Mouse (Mus musculus) T-cell, adult 2 months (primary cell): ENCODE data around the gene C1qtnf4.

Experiments
- DNase-seq: peaks from one replicate; pipeline ENCODE4 v3.0.0; 2022; ENCODE audit warnings: low spot score

C1qtnf4 gene

DNA sequence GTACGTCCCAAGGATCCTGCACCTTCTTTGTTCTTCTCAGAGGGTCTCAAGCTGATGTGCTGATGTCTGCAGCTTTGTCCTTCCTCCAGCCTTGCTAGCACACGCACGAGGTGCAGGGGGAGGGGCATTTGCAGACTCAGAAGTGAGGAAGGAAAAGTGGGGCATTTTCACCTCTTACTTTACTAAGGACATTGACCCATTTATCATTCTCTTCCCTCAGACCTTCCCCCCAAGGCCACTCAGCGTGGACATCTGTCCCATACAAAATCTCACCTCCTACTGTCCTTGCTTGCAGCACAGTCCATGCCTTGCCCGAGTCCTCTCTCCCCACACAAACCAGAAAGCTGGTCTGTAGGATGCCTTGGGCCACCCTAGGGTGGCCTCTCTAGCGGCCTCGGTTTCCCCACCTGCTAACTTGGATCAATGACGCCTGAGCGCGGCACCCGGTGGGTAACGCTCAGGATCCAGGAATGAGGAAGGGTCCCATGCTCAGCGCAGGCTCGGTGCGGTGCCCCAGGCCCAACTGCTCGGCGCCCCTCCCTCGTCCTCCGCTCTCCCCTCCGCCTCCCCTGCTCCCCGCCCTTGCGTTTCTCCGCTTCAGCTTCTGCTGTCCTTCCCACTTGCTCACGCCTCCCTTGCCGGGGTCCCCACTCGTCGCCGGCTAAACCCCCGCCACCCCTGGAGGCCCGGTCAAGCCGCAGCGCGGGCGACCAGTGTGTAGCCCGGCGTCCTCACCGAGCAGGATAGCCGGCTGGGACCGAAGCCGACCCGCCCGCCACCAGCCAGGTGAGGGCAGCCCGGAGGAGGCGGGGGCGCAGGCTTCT, at the start of gene C1qtnf4:
Gene C1qtnf4, plus strand, starts transcription at position 643 of the 824 bp plus-strand sequence.
- DNase-seq, result no peak

DNA sequence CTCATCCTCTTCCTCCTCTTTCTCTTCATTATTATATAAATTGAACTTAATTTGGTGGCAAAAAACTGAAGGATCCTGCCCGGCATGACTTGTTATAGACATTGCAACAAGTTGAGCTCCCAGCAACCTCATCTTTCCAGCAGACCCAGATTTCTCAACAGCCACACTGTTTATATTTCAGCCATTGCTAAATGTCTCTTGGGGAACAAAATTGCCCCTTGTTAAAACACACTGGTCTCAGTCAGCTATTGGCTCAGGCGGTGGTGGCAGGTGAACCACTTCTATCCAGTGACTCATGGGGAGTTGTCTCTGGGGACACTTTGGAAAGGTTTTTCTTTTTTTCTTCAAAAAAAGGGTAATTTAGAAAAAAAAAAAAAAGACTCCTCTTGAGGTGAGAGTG, 47.0 kb upstream of the C1qtnf4 start:
- no peak for DNase-seq

DNA sequence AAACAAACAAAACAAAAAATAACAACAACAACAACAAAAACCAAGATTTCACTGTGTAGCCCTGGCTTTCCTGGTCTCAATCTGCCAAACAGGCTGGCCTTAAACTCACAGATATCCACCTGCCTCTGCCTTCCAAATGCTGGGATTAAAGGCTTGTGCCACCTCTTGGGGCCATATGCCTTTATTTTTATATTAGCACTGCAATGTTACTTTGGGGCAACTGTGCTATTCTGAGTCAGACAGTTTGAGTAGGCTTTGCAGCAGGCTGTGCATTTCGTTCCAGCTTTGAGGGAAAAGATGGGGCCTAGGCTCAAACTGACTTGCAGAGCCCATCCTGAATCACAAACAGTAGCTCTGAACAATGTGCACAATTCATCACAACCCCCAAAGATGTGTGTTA, 42.0 kb upstream of the C1qtnf4 start:
- no peak for DNase-seq

DNA sequence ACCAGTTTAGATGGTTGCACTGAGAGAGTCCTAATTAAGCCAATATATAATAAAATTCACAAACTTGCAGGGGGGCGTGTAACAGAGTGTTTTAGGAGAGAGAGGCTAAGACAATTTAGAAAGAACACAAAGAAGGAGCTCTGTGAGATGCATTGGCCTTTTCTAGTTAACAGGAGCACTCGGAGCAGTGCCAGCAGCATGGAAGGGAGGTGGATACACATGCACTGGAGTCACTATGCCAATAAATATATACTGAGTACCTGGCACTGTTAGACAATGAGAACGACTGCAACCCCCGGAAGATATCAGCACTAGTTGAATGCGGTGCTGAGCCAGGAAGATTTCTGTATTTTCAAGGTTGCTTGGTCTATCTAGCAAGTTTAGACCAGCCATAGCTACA, 41.4 kb upstream of the C1qtnf4 start:
- DNase-seq, result no peak

DNA sequence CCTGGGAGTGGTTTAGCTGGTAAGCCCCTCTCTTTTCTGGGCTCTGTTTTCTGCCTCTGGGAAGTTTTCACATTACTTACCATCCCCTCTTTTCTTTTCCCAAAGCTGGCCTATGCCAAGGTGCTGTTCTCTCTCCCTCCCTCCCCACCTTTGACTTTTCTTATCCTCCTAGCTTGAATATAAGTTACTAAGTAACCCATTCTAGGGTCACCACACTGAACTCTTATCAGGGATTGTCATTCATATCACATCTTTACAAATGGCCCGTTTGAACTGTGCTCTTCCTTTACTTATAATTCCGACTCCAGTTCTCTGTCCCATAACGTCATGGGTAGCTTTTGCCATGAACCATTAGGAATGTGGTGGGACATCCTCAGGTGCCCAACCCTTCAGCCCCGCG, 40.4 kb upstream of the C1qtnf4 start:
- no peak for DNase-seq

DNA sequence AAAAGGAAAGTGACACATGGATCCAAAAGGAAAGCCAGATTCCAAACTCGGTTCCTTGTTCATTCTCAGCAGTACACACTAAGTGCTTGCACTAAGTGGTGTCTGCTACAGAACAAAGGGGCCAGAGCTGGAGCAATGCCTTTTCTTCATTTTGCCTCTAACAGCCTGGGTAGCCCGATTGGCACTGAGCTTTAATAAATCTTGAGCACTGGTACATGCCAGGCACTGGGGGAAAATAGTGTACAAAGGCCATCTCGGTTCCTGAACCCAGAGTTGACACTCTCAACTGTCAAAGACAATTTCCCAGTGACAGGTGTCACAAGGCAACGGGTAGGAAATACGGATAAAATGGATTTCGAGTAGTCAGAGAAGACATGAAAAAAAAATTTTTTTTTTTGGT, 39.5 kb upstream of the C1qtnf4 start:
- no peak for DNase-seq

DNA sequence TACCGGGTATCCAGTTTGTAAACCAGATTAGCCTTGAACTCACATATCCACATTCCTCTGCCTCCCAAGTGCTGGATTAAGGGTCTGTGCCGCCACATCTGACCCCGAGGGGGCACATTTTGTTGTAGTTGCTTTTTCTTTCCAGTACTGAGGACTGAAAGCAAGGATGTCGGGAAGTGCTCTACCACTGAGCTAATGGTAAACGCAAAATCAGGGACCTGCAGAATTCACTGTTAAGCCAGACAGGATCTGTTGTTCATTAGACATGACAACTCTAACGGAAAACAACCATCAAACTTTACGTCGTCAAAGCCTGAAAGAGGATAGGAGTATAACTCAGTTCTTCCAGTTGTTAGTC, 39.1 kb upstream of the C1qtnf4 start:
- DNase-seq, result no peak

DNA sequence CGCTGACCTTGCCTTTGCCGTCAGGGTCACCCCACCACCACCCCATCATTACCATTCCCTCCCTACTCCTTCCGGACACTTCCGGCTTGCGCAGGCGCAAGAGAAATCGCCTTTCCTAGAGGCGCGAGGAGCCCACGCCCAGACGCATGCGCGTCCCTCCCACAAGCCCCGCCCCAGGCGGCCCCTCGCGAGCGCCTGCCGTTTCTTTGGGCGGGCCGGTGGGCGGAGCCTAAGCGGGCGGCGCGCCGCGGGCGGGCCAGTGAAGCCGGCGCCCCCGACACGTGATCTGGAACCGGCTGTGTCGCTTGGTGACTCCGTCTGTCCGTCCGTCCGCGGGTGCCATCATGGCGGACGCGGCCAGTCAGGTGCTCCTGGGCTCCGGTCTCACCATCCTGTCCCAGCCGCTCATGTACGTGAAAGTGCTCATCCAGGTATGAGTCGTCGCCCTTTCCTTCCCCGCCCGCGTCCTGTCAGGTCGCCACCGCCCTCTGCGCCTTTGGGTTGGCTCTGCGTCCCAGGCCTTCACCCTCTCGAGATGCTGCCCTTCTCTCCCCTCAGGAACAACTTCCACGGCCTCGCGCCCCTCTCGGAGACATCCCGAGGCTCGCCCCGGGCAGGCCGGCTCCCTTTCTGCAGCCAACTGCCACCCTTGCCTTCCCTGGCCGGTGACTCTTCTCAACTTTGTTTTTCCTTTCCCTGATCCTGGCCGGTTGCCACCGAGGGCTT, 38.5 kb upstream of the C1qtnf4 start, which contains the start of gene Mtch2:
Gene Mtch2, plus strand, starts transcription at position 201 of the 726 bp plus-strand sequence.
- DNase-seq, result peak; percentile 95

DNA sequence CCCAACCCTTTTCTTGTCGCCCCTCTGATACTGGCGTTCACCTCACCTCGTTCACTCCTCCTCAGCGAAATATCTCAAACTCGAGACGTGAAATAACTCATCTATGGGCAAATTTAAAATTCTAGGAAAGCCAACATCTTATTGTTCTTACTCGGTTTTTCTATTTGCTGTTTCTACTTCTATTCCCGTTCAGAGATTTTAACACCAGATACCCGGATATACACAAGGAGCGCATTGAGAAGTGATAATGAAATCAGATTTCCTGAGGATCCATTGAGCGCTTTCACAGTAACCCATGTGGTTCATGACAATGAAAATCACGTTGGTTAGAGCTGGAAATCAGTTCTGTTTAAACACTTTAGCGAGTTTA, 38.0 kb upstream of the C1qtnf4 start:
- no peak for DNase-seq

DNA sequence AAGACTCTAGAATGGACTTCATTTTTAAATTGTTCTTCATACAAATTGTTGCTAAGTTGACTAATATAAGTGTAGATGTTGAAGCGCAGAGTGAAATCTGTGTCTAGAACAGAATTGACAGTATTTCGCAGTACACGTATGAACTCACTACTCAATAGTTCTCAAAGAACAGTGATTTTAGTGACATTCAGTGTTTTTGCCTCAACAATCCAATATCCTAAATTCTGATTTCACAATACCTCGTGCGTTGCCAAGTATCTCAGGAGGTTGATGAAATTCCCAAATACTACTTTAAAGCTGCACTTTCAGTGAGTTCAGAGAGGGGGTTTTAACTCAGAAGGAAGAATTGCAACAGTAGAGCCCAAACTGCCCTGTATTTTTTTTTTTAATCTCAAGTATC, 37.3 kb upstream of the C1qtnf4 start:
- no peak for DNase-seq

DNA sequence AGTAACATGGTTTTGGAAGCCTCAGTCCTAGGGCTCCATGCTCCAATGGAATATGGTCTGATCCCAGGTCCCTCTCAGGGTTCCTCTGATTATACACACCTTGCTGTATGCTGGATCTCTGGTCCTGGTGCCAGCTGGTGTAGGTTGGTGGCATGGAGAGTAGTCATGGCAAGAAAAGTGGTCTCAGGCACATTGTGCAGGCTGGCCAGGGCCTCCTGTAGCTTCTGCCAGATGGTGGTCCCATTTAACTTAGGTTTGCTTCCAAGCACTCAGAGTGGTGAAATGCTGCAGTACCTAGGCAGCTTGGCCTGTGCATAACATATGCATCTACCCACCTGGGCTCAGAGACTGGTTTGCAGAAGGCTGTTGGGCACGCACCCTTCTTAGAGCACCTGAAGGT, 35.3 kb upstream of the C1qtnf4 start:
- no peak for DNase-seq

DNA sequence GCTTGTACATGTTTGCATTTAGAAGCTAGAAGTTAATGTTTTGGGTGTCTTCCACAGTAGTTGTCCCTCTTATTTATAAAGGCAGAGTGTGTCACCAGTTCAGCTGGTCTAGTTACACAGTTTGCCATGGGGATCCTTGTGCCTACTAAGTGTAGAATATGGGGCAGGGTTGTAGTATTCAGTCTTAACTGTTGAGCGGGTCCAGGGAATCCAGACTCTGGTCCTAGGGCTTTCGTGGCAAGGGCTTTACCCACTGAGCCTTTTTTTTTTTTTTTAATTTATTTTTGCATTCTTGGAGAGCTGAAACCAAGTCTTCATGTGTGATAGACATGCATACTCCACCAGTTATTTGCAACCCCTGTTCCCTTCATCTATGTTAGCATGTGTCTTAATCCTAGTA, 24.2 kb upstream of the C1qtnf4 start:
- DNase-seq, result no peak

DNA sequence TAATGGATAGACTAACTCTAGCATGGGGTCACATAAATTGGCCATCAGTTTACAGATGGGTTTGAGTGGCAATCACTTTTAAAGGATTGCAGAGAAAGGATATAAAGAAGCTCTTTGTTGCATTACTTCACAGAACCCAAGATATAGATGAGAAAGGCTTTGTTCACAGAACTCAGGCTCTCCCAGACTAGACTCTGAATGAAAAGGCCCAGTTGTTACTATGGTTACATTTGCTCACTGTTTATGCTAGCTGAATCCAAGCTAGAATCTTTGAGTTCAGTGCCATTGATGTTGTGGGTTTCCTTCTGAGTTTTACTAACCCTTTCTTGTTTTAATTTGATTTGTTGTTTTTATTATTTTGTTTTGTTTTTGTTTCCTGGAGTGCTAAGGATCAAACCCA, 21.5 kb upstream of the C1qtnf4 start:
- no peak for DNase-seq

DNA sequence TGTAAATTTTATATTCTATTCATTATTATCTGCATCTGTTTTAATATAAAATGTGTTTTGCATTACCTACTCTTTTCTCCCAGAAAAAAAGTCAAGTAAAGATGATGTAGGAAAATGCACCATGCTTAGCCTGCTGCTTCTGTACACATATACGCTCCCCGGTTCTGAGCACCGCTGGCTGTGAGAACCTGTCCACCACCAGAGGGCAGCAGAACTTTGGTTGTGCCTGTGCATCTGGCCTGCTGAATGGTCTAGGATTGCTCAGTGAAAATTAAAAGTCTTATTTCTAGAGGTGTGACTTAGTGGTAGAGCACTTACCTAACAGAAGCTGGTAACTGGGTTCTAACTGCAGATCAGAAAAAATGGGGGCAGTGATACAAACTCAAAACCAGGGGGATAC, 19.1 kb upstream of the C1qtnf4 start:
- peak; percentile 67 for DNase-seq

DNA sequence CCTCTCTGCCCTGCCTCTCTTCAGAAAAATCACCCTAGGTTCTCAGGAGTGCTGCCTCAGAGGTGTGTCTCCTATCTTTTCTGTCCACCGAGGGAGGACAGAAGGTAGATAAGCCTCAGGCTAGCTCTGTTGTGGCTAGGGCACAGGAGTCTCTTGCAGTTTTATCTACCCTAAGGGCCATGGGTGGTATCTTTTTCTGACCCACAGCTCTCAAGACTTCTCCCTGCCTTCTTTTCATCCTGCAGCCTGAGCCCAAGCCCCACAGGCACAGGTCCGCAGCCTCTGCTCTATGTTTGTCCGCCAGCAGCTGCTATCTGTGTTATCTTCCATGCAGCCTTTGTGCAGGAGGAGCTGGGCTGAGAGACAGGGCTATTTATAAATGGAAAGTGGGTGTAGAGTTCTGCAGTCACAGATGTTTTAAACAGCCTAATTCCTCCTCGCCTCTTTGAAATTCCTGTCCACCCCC, 15.5 kb upstream of the C1qtnf4 start:
- no peak for DNase-seq

DNA sequence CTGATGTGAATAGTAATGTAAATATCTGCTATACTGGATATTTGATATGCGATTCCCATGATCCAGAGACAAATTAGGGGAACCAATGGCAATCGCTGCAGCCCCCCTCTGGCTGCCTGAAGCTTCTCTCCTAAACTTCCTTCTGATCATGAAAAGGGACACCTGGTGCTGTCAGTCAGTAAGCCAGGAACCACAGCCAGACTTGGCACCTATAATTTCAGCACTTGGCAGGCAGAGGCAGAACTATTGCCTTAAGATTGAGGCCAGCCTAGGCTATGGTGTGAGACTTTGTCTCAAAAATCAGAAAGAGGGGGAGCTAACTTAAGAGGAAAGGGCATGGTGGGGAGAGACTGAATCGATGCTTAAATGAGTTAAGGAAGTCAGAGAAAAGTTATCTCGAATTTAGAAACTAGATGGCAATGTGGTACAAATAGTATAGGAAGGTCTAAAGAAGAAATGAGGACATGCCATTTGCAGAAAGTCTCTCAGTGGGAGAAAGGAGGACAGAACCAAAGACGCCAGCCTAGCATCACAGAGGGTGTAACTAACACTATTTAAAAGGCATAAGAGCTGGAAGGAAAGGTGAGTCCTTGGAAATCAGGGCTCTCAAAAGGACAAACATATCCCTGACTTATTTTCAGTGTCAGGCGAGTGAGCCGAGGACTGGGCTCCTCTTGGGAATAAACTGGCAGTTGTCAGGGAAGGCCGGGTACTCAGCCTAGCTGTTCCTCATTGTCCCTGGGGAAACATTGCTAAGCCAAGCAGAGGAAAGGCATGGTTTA, 14.3 kb upstream of the C1qtnf4 start:
- no peak for DNase-seq

DNA sequence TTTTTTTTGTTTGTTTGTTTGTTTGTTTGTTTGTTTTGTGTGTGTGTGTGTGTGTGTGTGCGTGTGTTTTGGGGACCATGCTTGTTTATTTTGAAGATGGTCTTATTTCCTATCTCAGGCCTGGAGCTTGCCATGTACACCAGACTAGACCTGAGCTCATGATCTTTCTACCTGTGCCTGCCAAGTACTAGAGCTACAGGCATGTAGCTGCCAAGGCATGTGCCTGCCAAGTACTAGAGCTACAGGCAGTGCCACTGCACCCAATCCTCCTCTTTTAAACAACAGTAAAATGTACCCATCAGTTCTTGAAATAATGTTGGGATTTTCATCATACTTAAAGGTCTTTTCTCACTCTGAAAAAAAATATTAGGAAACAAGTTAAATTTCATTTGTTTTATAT, 11.6 kb upstream of the C1qtnf4 start:
- no peak for DNase-seq

DNA sequence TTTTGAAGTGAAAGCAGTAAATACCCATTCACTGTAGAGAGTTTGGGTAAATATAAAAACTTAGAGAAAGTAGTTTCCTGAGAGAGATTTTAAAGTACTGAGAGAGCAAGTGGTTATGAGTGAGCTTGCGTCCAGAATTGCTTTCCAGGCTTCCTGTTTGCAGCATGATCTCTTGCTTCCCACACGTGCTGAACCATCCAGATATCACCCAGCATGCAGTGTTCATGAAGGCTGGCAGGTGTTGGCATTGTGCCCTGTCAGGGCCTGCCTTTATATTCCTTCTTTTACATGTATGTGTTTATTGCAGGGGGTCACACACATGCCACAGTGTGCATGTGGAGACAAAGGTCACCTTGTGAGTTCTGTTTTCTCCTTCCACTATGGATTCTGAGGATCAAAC, 10.4 kb upstream of the C1qtnf4 start:
- DNase-seq, result no peak

DNA sequence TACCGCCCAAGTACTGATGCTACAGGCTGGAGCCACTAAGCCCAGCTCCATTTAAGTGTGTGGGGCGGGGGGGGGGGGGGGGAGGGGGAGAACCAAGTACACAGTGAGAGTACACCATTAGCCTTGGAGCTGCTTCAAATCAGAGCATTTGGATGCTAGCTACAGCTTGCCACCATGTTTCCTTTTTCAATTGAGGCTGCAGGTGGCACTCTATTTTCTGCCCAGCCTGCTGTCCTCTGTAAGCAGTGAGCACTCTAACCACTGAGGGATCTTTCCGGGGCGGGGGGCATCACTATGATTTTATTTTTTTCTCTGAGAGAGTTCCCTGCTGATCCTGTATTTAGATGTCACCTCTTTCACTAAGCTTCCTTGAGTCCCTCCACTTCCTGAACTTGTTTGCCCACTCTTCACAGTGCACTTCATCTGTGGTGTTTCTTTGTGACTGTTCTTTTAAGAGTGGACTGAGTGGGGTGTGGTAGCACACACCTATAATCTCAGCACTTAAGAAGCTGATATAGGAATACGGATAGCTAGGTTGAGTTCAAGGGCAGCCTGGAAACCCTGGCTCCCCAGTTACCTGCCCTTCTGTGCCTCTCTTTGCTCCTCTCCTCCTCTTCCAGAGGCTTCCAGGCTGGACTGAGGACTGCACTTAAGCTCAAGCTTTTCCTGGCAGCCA, 7.9 kb upstream of the C1qtnf4 start:
- DNase-seq, result no peak

DNA sequence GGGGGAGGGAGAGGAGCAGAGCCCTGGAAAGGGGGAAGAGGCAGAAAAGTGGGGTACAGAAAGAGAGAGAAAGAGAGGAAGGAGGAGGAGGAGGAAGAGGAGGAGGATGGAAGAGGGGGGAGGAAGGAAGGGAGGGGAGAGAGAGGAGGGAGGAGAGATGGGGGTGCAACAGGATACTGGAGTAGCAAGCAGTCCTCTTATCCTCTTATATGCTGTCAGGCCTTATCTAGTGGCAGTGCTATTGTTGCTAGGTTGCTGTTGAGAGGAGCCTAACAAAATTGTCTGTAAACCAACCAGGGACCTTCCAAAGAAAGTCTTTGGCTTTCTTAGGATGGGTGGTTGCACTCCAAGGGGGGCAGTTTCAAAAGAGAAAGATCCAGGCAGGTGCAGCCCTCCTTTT, 6.2 kb upstream of the C1qtnf4 start:
- no peak for DNase-seq

DNA sequence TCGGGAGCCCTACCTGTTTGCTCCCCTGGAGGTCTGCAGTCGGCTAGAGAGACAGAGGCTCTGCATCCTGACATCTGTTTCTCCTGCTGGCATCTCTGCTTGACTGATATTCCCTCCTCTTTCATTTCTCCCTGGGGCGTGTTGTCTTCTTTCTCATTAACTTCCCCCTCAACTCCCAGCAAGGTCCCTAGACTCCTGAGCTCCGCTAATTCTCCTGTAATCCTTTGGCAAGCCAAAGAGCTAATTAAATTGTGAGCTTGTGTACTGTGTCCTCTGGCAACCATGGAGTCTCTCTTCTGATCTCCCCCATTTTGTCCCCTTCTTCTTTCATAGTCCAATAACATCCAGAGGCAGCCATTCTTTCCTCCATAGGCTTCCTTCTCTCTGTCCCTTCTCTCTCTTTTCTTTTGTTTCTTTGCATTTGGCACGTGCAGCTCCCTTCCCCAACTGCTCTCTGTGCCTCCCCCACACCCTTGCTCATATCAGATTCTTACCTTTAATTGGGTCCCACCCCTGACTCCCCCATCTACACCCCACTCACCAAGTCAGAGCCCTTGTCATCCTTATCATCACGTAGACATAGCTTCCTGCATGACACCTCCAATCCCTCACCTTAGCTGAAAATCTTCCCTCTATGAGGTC, 5.4 kb upstream of the C1qtnf4 start:
- no peak for DNase-seq

DNA sequence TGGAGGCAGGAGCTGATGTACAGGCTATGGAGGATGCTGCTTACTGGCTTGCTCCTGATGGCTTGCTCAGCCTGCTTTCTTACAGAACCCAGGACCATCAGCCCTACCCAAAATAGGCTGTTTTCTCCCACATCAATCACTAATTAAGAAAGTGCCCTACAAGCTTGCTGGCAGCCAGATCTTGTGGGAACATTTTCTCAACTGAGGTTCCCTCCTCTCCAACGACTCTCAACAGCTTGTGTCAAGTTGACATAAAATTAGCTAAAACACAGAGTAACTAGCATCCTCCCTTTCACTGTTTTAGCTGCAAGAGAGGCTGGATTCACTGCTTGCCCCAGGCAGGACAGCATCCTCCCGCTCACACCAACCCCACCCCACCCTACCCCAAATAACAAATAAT, 3.8 kb upstream of the C1qtnf4 start:
- DNase-seq, result no peak
